Comparison of ENCODE assay signal across 25 mouse cellular contexts in genomic region chr7:109546726-109547125, GRCm38 (mm10). TPM values are rescaled to one million over a fixed set of nuclear protein-coding genes. Genes with fewer than 3 reads are reported as not detected.
A peak's percentile ranks its signal among the peaks of the same experiment; 100 is the strongest.
DNase-seq lines count a peak whose midpoint lies in the region; ATAC-seq and TF ChIP-seq lines count a peak whose summit lies in the region.
"Had no signal": no experiment of that assay in that cellular context is flagged by ENCODE, and none has a peak within 500 bp of the region (broad histone marks: within the 10 kb centered on the region; RNA-seq: fewer than 3 reads in every experiment).

No protein-coding gene starts in this region.

- TF ChIP-seq POLR2A in myocyte (IDR thresholded peaks at IDR 0.05; ENCODE audit: insufficient read length, low read depth), result no peak

- no peak overlapping the region for H3ac ChIP-seq in myocyte (ENCODE audit: control insufficient read depth, insufficient read length)

- 83% methylated on average over 5 of the region's 5 CpGs for WGBS in lung, embryonic 15.5 days
- 82% methylated on average over 5 of the region's 5 CpGs for WGBS in liver, postnatal 0 days (ENCODE audit: insufficient replicate concordance)
- 93% methylated on average over 5 of the region's 5 CpGs for WGBS in forebrain, embryonic 15.5 days

- no peaks in the 10 kb centered on the region for H3K79me2 ChIP-seq in myocyte (ENCODE audit: control insufficient read depth, insufficient read depth)

- TF ChIP-seq CTCF in liver, postnatal 0 days (IDR thresholded peaks at IDR 0.05; ENCODE audit: low read depth), result no peak

- H3K27me3 ChIP-seq in lung, embryonic 15.5 days, result no peaks in the 10 kb centered on the region
- H3K27me3 ChIP-seq in myocyte (ENCODE audit: control insufficient read depth, insufficient read depth, insufficient read length), result no peaks in the 10 kb centered on the region
- H3K27me3 ChIP-seq in liver, postnatal 0 days (ENCODE audit: insufficient read depth, low read length), result no peaks in the 10 kb centered on the region
- H3K27me3 ChIP-seq in forebrain, embryonic 15.5 days, result no peaks in the 10 kb centered on the region
- H3K27me3 ChIP-seq: heart, embryonic 13.5 days; intestine, embryonic 15.5 days; limb, embryonic 15.5 days; midbrain, embryonic 15.5 days; neural tube, embryonic 13.5 days had no signal

- 0 out of 2 replicates have a peak overlapping the region, but pooled peaks have one; percentile 31 for H3K27ac ChIP-seq in lung, embryonic 15.5 days
- no peak overlapping the region for H3K27ac ChIP-seq in liver, postnatal 0 days (ENCODE audit: low read depth)
- H3K27ac ChIP-seq in forebrain, embryonic 15.5 days (replicated peaks), result no peak overlapping the region
- H3K27ac ChIP-seq: embryonic facial prominence, embryonic 10.5 days; heart, embryonic 13.5 days; intestine, embryonic 15.5 days; limb, embryonic 15.5 days; liver, embryonic 14.5 days; midbrain, embryonic 15.5 days; neural tube, embryonic 13.5 days had no signal

- peak; percentile 60 for DNase-seq in adrenal gland, adult 2 months
- no peak for DNase-seq in adrenal gland, adult 8-10 months
- no peak for DNase-seq in lung, postnatal 10 days
- peak; percentile 87 for DNase-seq in NIH3T3 (ENCODE audit: low read depth)
- no peak for DNase-seq in liver, postnatal 0 days
- DNase-seq: adrenal gland, postnatal 25 days; cerebellum, adult 11 months; cerebellum, postnatal 10 days; gastrocnemius, postnatal 10 days; heart, postnatal 4 days; kidney, adult 8-10 months; kidney, postnatal 10 days; left cerebral cortex, postnatal 4 days had no signal

- no peak for TF ChIP-seq EP300 in liver, postnatal 0 days (IDR thresholded peaks at IDR 0.05; ENCODE audit: low read depth)

- no peak overlapping the region for H3K9ac ChIP-seq in lung, embryonic 15.5 days
- H3K9ac ChIP-seq in liver, postnatal 0 days (replicated peaks), result no peak overlapping the region
- H3K9ac ChIP-seq in forebrain, embryonic 15.5 days (replicated peaks), result no peak overlapping the region
- H3K9ac ChIP-seq: heart, embryonic 13.5 days; intestine, embryonic 15.5 days; limb, embryonic 15.5 days; liver, embryonic 14.5 days; midbrain, embryonic 15.5 days; neural tube, embryonic 13.5 days had no signal

- peaks cover 19% of the 10 kb centered on the region for H3K4me1 ChIP-seq in lung, embryonic 15.5 days
- no peaks in the 10 kb centered on the region for H3K4me1 ChIP-seq in liver, postnatal 0 days (ENCODE audit: insufficient read depth)
- no peaks in the 10 kb centered on the region for H3K4me1 ChIP-seq in forebrain, embryonic 15.5 days
- H3K4me1 ChIP-seq: embryonic facial prominence, embryonic 10.5 days; intestine, embryonic 15.5 days had no signal

- ATAC-seq in lung, embryonic 15.5 days (ENCODE audit: borderline replicate concordance, extremely low read depth, low FRiP score, low TSS enrichment), result no peak
- no peak for ATAC-seq in liver, postnatal 0 days
- no peak for ATAC-seq in forebrain, embryonic 15.5 days (replicated peaks)
- ATAC-seq: hindbrain, embryonic 16.5 days; intestine, embryonic 15.5 days; midbrain, embryonic 15.5 days had no signal

- H3K4me3 ChIP-seq in lung, embryonic 15.5 days, result no peak overlapping the region
- H3K4me3 ChIP-seq in myocyte, result no peak overlapping the region
- H3K4me3 ChIP-seq in liver, postnatal 0 days (ENCODE audit: low read depth, low read length), result no peak overlapping the region
- H3K4me3 ChIP-seq in forebrain, embryonic 15.5 days, result no peak overlapping the region
- H3K4me3 ChIP-seq: embryonic facial prominence, embryonic 10.5 days; heart, embryonic 13.5 days; intestine, embryonic 15.5 days; limb, embryonic 15.5 days; megakaryocyte, embryonic 14.5 days; midbrain, embryonic 15.5 days; neural tube, embryonic 13.5 days had no signal

- peaks cover 52% of the 10 kb centered on the region for H3K36me3 ChIP-seq in lung, embryonic 15.5 days
- H3K36me3 ChIP-seq in myocyte (ENCODE audit: control insufficient read depth, insufficient read depth), result peaks cover 28% of the 10 kb centered on the region
- peaks cover 29% of the 10 kb centered on the region for H3K36me3 ChIP-seq in liver, postnatal 0 days (replicated peaks; ENCODE audit: insufficient read depth, low read length)
- no peaks in the 10 kb centered on the region for H3K36me3 ChIP-seq in forebrain, embryonic 15.5 days
- H3K36me3 ChIP-seq: midbrain, embryonic 15.5 days had no signal

- H3K9me3 ChIP-seq in lung, embryonic 15.5 days, result no peaks in the 10 kb centered on the region
- no peaks in the 10 kb centered on the region for H3K9me3 ChIP-seq in liver, postnatal 0 days (ENCODE audit: low read length)
- no peaks in the 10 kb centered on the region for H3K9me3 ChIP-seq in forebrain, embryonic 15.5 days
- H3K9me3 ChIP-seq: embryonic facial prominence, embryonic 10.5 days; heart, embryonic 13.5 days; intestine, embryonic 15.5 days; limb, embryonic 15.5 days; megakaryocyte, embryonic 14.5 days; midbrain, embryonic 15.5 days; neural tube, embryonic 13.5 days had no signal

- no peak overlapping the region for H3K4me2 ChIP-seq in lung, embryonic 15.5 days
- H3K4me2 ChIP-seq in myocyte (ENCODE audit: low read depth), result peak overlapping the region; percentile 62
- no peak overlapping the region for H3K4me2 ChIP-seq in liver, postnatal 0 days (ENCODE audit: low read depth, low read length)
- no peak overlapping the region for H3K4me2 ChIP-seq in forebrain, embryonic 15.5 days (replicated peaks)
- H3K4me2 ChIP-seq: heart, embryonic 13.5 days; intestine, embryonic 15.5 days; limb, embryonic 15.5 days; midbrain, embryonic 15.5 days; neural tube, embryonic 13.5 days had no signal

TF ChIP-seq in myocyte, 11 proteins besides CTCF, POLR2A, EP300 and RAD21:
- no peak for TF ChIP-seq USF1 (IDR thresholded peaks at IDR 0.05; ENCODE audit: low read depth)
- no peak for TF ChIP-seq E2F4 (IDR thresholded peaks at IDR 0.05; ENCODE audit: insufficient read depth)
- TF ChIP-seq SRF (IDR thresholded peaks at IDR 0.05; ENCODE audit: control insufficient read depth, insufficient read length, low read depth), result no peak
- no peak for TF ChIP-seq MYOD1 (IDR thresholded peaks at IDR 0.05; ENCODE audit: control insufficient read depth in 1 of 3, insufficient read length in 2 of 3, low read depth in 2 of 3)
- TF ChIP-seq MAX (IDR thresholded peaks at IDR 0.05; ENCODE audit: low read depth), result no peak
- no peak for TF ChIP-seq CEBPB (IDR thresholded peaks at IDR 0.05; ENCODE audit: insufficient read depth, poor library complexity, severe bottlenecking)
- no peak for TF ChIP-seq TCF3 (IDR thresholded peaks at IDR 0.05; ENCODE audit: insufficient read length, low read depth)
- TF ChIP-seq MYOG (IDR thresholded peaks at IDR 0.05; ENCODE audit: control insufficient read depth in 1 of 3, insufficient read depth in 1 of 3, insufficient read length in 2 of 3, low read depth in 2 of 3), result no peak
- TF ChIP-seq POLR2AphosphoS2 (IDR thresholded peaks at IDR 0.05; ENCODE audit: insufficient read length, low read depth), result no peak
- no peak for TF ChIP-seq TCF12 (IDR thresholded peaks at IDR 0.05; ENCODE audit: insufficient read depth, poor library complexity, severe bottlenecking)
- no peak for TF ChIP-seq REST (IDR thresholded peaks at IDR 0.05; ENCODE audit: insufficient read depth, insufficient read length)

RNA-seq across cellular contexts. Expression of gene Rpl27a, which starts 27.8 kb away (rescaled TPM):
- total RNA-seq in adrenal gland, adult 2 months (2021), result 100 to 1,000 TPM; 240 to 258 TPM
- 245 and 268 TPM in 2 replicates for polyA plus RNA-seq in adrenal gland, adult 2 months (2012; rRNA removed)
- total RNA-seq in adrenal gland, adult 8-10 months (2022), result 100 to 1,000 TPM; 217 to 234 (median 223) TPM
- polyA plus RNA-seq in lung, embryonic 15.5 days (2015; fragmentation: Nextera tagmentation; extraction: Ambion mirVana), result 136 and 146 TPM in 2 replicates
- 1,271 TPM for polyA plus RNA-seq in myocyte (2012; fragmentation: generic; extraction: Trizol)
- polyA plus RNA-seq in liver, postnatal 0 days (2015; fragmentation: Nextera tagmentation; extraction: Ambion mirVana), result 83.1 and 84.4 TPM in 2 replicates
- polyA plus RNA-seq in forebrain, embryonic 15.5 days (2015; fragmentation: Nextera tagmentation; extraction: Ambion mirVana), result 83.3 and 86.3 TPM in 2 replicates

RNA-seq across cellular contexts. Expression of gene Trim66, which starts 38.8 kb away (rescaled TPM):
- total RNA-seq in adrenal gland, adult 2 months (2021), result under 1 TPM; 0.23 to 0.24 TPM
- 0.17 and 0.21 TPM in 2 replicates for polyA plus RNA-seq in adrenal gland, adult 2 months (2012; rRNA removed)
- total RNA-seq in adrenal gland, adult 8-10 months (2022), result under 1 TPM; 0.17 to 0.42 (median 0.35) TPM
- polyA plus RNA-seq in lung, embryonic 15.5 days (2015; fragmentation: Nextera tagmentation; extraction: Ambion mirVana), result 0.02 and 0.03 TPM in 2 replicates
- 0.55 TPM for polyA plus RNA-seq in myocyte (2012; fragmentation: generic; extraction: Trizol)
- 0.02 TPM in 1 of 2 replicates, not detected in the other for polyA plus RNA-seq in liver, postnatal 0 days (2015; fragmentation: Nextera tagmentation; extraction: Ambion mirVana)
- polyA plus RNA-seq in forebrain, embryonic 15.5 days (2015; fragmentation: Nextera tagmentation; extraction: Ambion mirVana), result 0.23 and 0.25 TPM in 2 replicates
- polyA plus RNA-seq: heart, embryonic 13.5 days had no signal

Comparison
In these comparisons a context has a peak if more than half of its experiments do, and no peak if none do; other contexts are left out.
1. DNase-seq: peak in adrenal gland, adult 2 months (single experiment) and NIH3T3 (single experiment); none in adrenal gland, adult 8-10 months (single experiment), lung, postnatal 10 days (single experiment) and liver, postnatal 0 days (single experiment).